Mouse (Mus musculus) MN1 (cell line): ENCODE measurements at regions not wholly inside any gene's neighbourhood (a gene's known extent, or its start where the extent isn't known, plus 50 kb on each side); places are given as distances from the start of the nearest gene placed in this dataset.

Experiments used
- DNase-seq: peaks from one replicate; pipeline ENCODE4 v3.0.0-alpha.2; 2016; ENCODE audit warnings: low spot score

GRCm38 (mm10) chr17:61696717-61697116, 1184.4 kb downstream of the Efna5 start:
- DNase-seq = no peak

GRCm38 (mm10) chr17:61686325-61686724, 1194.8 kb downstream of the Efna5 start:
- DNase-seq = no peak

- no peak for DNase-seq
Measured at GRCm38 (mm10) chr17:61684524-61684923, 1196.6 kb downstream of the Efna5 start.

GRCm38 (mm10) chr17:61670651-61671050, 1210.5 kb downstream of the Efna5 start:
- DNase-seq = no peak

- DNase-seq = no peak
Measured at GRCm38 (mm10) chr17:61667428-61667827, 1213.7 kb downstream of the Efna5 start.

- no peak for DNase-seq
Measured at GRCm38 (mm10) chr17:61664926-61665325, 1216.2 kb downstream of the Efna5 start.

GRCm38 (mm10) chr17:61647576-61647975, 1233.5 kb downstream of the Efna5 start:
- no peak for DNase-seq

- no peak for DNase-seq
Measured at GRCm38 (mm10) chr17:61608286-61608685, 1272.8 kb downstream of the Efna5 start.

- DNase-seq = no peak
Measured at GRCm38 (mm10) chr17:61606729-61607481, 1274.2 kb downstream of the Efna5 start.

- DNase-seq = no peak
Measured at GRCm38 (mm10) chr17:61604246-61604645, 1276.9 kb downstream of the Efna5 start.

- DNase-seq = peak; percentile 66
Measured at GRCm38 (mm10) chr17:61589255-61589654, 1291.9 kb downstream of the Efna5 start.

GRCm38 (mm10) chr17:61578895-61579294, 1302.2 kb downstream of the Efna5 start:
- DNase-seq = no peak

GRCm38 (mm10) chr17:61570933-61571332, 1310.2 kb downstream of the Efna5 start:
- DNase-seq = no peak
